Mouse (Mus musculus) lung, embryonic 14.5 days (tissue): ENCODE results near the gene Fgd3. TPM values are rescaled to one million over a fixed set of nuclear protein-coding genes. Genes with fewer than 3 reads are reported as not detected.

Source experiments
- ATAC-seq: fragments of 200-750 bp; cut with Nextera tagmentation; 2 replicates; pipeline ENCODE4 v1.8.0; 2017; ENCODE audit warnings: mild to moderate bottlenecking, moderate TSS enrichment, moderate library complexity; ENCODE audit not compliant: insufficient read depth
- DNase-seq: peaks from one replicate; pipeline ENCODE4 v3.0.0-alpha.2; 2015
- H3K27ac ChIP-seq: fragments of 300-500 bp; sonication (generic); 2 replicates; pipeline ENCODE4 v1.5.1; 2014; ENCODE audit warnings: low read depth, mild to moderate bottlenecking, moderate library complexity
- H3K27me3 ChIP-seq: fragments of 300-500 bp; sonication (generic); 2 replicates; pipeline ENCODE4 v1.6.1; 2014; ENCODE audit warnings: low read length, control low read depth; ENCODE audit not compliant: insufficient read depth
- H3K36me3 ChIP-seq: fragments of 300-500 bp; sonication (generic); 2 replicates; pipeline ENCODE4 v1.6.1; 2014; ENCODE audit warnings: control low read depth; ENCODE audit not compliant: insufficient read depth
- H3K4me1 ChIP-seq: fragments of 300-500 bp; sonication (generic); 2 replicates; pipeline ENCODE4 v1.6.1; 2014; ENCODE audit warnings: antibody characterized with exemption, control low read depth; ENCODE audit not compliant: insufficient read depth
- H3K4me2 ChIP-seq: fragments of 300-500 bp; sonication (generic); 2 replicates; pipeline ENCODE4 v1.6.1; 2014; ENCODE audit warnings: mild to moderate bottlenecking
- H3K4me3 ChIP-seq: fragments of 300-500 bp; sonication (generic); 2 replicates; pipeline ENCODE4 v1.5.1; 2014; ENCODE audit warnings: low read depth, low read length
- H3K9ac ChIP-seq: fragments of 300-500 bp; sonication (generic); 2 replicates; pipeline ENCODE4 v1.6.1; 2014
- H3K9me3 ChIP-seq: fragments of 300-500 bp; sonication (generic); 2 replicates; pipeline ENCODE4 v1.6.1; 2016; ENCODE audit warnings: low read depth, low read length, control low read depth
- CTCF ChIP-seq: IDR thresholded peaks from 2 replicates; pipeline ENCODE4 v1.5.1; 2016; ENCODE audit warnings: antibody characterized with exemption, low read depth
- WGBS: fragments of 180-500 bp; shearing (Covaris S2); extraction: QIAGEN DNeasy Blood & Tissue Kit; methylation state at CpG from one replicate; pipeline ENCODE4 v1.1.7; 2014; 5-methylcytosine and 5-hydroxymethylcytosine counted together
- polyA plus RNA-seq: library from polyadenylated mRNA; unstranded; fragments of >200 nt; fragmentation: Nextera tagmentation; extraction: Ambion mirVana; gene quantifications from 2 replicates; pipeline ENCODE4 v1.2.1, GENCODE M21; 2014

The Fgd3 gene
- polyA plus RNA-seq, 1 experiment from 2014 or later: 0.42 TPM

- WGBS: 65% methylated on average over 14 of the region's 14 CpGs
- no peak for ATAC-seq
- no peak overlapping the region for H3K4me3 ChIP-seq
- no peak overlapping the region for H3K27ac ChIP-seq
- H3K36me3 ChIP-seq: no peaks in the 10 kb centered on the region
- TF ChIP-seq CTCF: no peak
- no peaks in the 10 kb centered on the region for H3K27me3 ChIP-seq
- no peak overlapping the region for H3K4me2 ChIP-seq
- no peak overlapping the region for H3K9ac ChIP-seq
- H3K9me3 ChIP-seq: no peaks in the 10 kb centered on the region
- no peak for DNase-seq
- H3K4me1 ChIP-seq: 0 out of 2 replicates have a peak, but pooled peaks cover 2% of the 10 kb centered on the region
Measured at GRCm38 (mm10) chr13:49298514-49299381, 21.4 kb downstream of the Fgd3 start.

GRCm38 (mm10) chr13:49296270-49296669 is 23.8 kb downstream of the Fgd3 start:
- 80% methylated on average over 7 of the region's 7 CpGs for WGBS
- Histone ChIP-seq H3K4me2 (no peak overlapping the region), H3K27ac (no peak overlapping the region), H3K4me3 (no peak overlapping the region), H3K27me3 (no peaks in the 10 kb centered on the region), H3K36me3 (no peaks in the 10 kb centered on the region), H3K4me1 (0 out of 2 replicates have a peak, but pooled peaks cover 2% of the 10 kb centered on the region), H3K9me3 (no peaks in the 10 kb centered on the region), H3K9ac (no peak overlapping the region)
- DNase-seq (no peak), ATAC-seq (no peak)
- TF ChIP-seq CTCF: no peak

GRCm38 (mm10) chr13:49294108-49294507 is 26.0 kb downstream of the Fgd3 start:
- no peaks in the 10 kb centered on the region for H3K36me3 ChIP-seq
- H3K9ac ChIP-seq: no peak overlapping the region
- H3K27ac ChIP-seq: no peak overlapping the region
- no peak overlapping the region for H3K4me3 ChIP-seq
- DNase-seq (no peak), ATAC-seq (no peak)
- no peak overlapping the region for H3K4me2 ChIP-seq
- no peaks in the 10 kb centered on the region for H3K9me3 ChIP-seq
- 76% methylated on average over 9 of the region's 9 CpGs for WGBS
- H3K4me1 ChIP-seq: 0 out of 2 replicates have a peak, but pooled peaks cover 2% of the 10 kb centered on the region
- H3K27me3 ChIP-seq: no peaks in the 10 kb centered on the region
- TF ChIP-seq CTCF: no peak

GRCm38 (mm10) chr13:49291949-49292348 is 28.2 kb downstream of the Fgd3 start:
- H3K27me3 ChIP-seq: no peaks in the 10 kb centered on the region
- H3K36me3 ChIP-seq: no peaks in the 10 kb centered on the region
- H3K9me3 ChIP-seq: no peaks in the 10 kb centered on the region
- H3K4me2 ChIP-seq: no peak overlapping the region
- H3K27ac ChIP-seq: no peak overlapping the region
- no peak for TF ChIP-seq CTCF
- DNase-seq (no peak), ATAC-seq (no peak)
- H3K4me3 ChIP-seq: no peak overlapping the region
- no peaks in the 10 kb centered on the region for H3K4me1 ChIP-seq
- H3K9ac ChIP-seq: no peak overlapping the region
- WGBS: 85% methylated on average over 6 of the region's 6 CpGs

GRCm38 (mm10) chr13:49291398-49291797 is 28.7 kb downstream of the Fgd3 start:
- ATAC-seq: no peak
- 49% methylated on average over 1 of the region's 1 CpGs for WGBS
- H3K36me3 ChIP-seq: no peaks in the 10 kb centered on the region
- no peak overlapping the region for H3K9ac ChIP-seq
- peak; percentile 58 for TF ChIP-seq CTCF
- no peak overlapping the region for H3K4me3 ChIP-seq
- H3K9me3 ChIP-seq: no peaks in the 10 kb centered on the region
- H3K27ac ChIP-seq: no peak overlapping the region
- H3K27me3 ChIP-seq: no peaks in the 10 kb centered on the region
- no peak overlapping the region for H3K4me2 ChIP-seq
- H3K4me1 ChIP-seq: no peaks in the 10 kb centered on the region
- DNase-seq: peak; percentile 24

- DNase-seq (no peak), ATAC-seq (no peak)
- no peak overlapping the region for H3K9ac ChIP-seq
- no peaks in the 10 kb centered on the region for H3K4me1 ChIP-seq
- H3K27ac ChIP-seq: no peak overlapping the region
- H3K36me3 ChIP-seq: no peaks in the 10 kb centered on the region
- no peak overlapping the region for H3K4me2 ChIP-seq
- no peak for TF ChIP-seq CTCF
- WGBS: 85% methylated on average over 6 of the region's 6 CpGs
- no peaks in the 10 kb centered on the region for H3K9me3 ChIP-seq
- H3K27me3 ChIP-seq: no peaks in the 10 kb centered on the region
- no peak overlapping the region for H3K4me3 ChIP-seq
Measured at GRCm38 (mm10) chr13:49287224-49287623, 32.9 kb downstream of the Fgd3 start.

GRCm38 (mm10) chr13:49286750-49287149 is 33.4 kb downstream of the Fgd3 start:
- Histone ChIP-seq H3K27ac (no peak overlapping the region), H3K4me3 (no peak overlapping the region), H3K9ac (no peak overlapping the region), H3K9me3 (no peaks in the 10 kb centered on the region), H3K4me1 (no peaks in the 10 kb centered on the region), H3K27me3 (no peaks in the 10 kb centered on the region), H3K36me3 (no peaks in the 10 kb centered on the region), H3K4me2 (no peak overlapping the region)
- DNase-seq (no peak), ATAC-seq (no peak)
- 60% methylated on average over 3 of the region's 3 CpGs for WGBS
- no peak for TF ChIP-seq CTCF
